Mouse (Mus musculus) frontal cortex, adult (tissue): ENCODE measurements around the gene Pigk.

Experiments
- ATAC-seq: cut with Nextera tagmentation; 2 replicates; pipeline ENCODE4 v1.9.2; 2017; ENCODE audit warnings: mild to moderate bottlenecking, moderate library complexity, mixed read lengths; ENCODE audit not compliant: low TSS enrichment

The Pigk gene

DNA sequence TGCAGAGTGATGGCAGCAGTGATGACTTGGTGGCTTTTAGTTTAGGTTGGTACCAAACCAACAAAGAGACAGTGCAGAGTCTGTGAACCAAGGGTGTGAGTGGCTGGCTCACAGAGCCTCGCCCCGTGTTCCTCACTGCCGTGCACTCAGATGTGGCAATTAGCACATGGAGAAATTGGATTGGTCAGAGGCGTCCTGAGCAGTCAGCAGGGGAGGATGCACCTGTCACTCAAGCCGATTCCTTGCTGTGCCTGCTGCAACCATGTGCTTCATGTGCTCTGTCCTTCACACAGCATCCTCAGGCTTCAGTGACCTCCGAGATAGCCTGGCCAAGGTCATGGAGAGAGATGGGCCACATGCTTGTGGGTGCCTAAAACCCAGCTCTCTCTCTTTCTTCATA, 14.3 kb downstream of the Pigk start:
- no peak for ATAC-seq

DNA sequence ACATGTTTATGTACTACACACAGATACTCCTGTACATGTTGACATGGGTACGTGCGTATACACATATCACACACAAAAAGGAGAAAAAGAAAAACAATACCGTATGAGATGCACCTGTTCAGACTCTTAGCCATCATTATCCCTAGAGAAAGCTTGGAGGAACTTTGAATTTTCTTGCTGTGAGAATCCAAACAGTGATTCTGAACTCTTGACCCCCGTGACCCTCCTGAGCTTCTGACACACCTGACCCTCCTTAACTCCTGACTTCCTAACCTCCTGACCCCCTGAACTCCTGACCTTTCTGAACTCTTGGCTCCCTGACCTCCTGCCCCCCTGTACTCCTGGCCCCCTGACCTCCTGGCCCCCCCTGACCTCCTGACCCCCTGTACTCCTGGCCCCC, 19.1 kb downstream of the Pigk start:
- ATAC-seq = no peak

DNA sequence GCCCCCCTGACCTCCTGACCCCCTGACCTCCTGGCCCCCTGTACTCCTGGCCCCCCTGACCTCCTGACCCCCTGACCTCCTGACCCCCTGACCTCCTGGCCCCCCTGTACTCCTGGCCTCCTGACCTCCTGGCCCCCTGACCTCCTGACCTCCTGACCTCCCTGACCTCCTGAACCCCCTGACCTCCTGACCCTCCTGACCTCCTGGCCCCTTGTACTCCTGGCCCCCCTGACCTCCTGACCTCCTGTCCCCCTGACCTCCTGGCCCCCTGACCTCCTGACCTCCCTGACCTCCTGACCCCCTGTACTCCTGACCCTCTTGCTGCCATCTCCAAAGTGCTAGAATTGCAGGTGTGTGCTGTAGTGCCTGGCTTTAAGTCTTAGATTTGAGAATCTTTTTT, 19.6 kb downstream of the Pigk start:
- no peak for ATAC-seq

DNA sequence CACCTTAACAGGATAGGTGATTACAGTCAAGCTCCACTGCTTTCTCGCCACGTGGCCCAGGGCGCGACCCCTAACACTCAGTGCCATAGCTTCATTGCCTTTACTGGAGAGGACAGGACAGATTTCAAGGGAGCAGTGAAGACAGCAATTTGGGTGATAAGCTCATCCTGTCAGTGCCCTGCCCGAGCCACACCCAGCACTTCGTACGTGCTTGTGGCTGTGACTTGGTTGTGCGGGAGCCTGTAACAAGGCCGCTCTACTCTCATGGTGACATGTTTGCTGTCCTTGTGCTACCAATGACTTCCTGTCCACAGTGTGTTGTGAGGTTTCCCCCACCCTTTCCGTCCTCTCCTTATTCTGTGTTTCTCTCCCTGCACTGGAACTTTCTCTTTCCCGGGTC, 20.2 kb downstream of the Pigk start:
- no peak for ATAC-seq

DNA sequence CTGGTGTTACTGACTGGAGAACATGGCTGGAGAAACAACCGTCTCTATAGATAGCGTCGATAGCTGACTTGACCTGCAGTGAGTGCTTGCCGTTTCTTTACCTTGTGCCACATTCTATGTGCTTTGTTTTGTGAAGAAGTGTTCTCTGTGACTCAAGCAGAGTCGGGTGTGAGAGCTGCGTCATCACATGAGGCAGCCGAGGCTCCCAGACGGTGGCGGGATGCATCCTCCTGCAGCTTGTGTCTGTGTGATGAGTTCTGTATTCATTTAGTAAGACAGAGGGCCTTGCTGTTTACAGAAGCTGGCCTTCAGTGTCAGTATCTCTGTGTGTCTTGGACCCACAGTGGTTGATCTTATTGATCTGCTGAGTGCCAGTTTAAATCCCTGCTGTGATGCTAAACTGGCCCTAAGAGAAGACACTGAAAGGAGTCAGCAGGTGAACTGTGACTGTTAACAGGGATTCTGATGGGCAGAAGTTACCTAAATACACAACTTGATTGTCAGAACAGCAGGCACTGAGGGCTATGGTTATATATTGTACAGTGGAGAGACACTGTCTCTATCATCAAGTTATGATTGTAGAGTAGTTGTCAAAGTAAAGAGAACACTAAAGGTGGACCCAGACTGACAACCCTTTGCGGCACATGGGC, 21.8 kb downstream of the Pigk start:
- ATAC-seq = peak; percentile 91

DNA sequence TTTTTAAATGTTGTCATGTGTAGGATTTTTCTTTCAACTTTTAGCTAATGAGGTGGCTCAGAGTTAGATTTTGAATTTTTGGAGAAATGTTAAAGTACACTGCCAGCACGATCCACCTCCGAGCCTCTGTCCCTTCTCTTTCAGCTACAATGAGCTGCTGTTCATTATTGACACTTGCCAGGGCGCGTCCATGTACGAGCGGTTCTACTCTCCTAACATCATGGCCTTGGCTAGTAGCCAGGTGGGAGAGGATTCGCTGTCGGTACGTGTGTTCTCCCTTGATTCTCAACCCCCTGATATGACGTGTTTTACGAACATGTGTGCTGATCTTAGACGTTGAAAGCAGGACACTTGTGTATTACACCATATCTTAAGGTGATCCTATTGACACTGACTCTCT, 30.4 kb downstream of the Pigk start:
- ATAC-seq = no peak

DNA sequence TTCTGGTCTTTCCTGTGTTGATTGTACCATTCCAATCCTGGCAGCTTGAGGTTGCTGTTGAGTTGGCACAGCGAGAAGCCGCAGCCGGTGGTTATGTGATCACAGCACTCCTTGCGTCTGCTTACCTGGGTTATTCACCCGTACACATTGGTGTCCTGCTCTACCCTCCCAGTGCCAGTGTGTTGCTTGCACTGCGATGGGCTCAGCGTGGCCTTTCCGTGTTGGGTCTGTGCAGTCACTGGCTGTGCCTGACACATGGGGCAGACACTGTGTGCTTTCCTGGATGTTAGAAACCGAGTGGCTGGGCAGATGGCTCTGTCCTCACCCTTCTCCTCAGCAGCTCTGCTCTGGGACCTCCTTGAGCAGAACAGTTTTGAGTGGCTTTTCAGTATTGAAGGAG, 31.7 kb downstream of the Pigk start:
- no peak for ATAC-seq

DNA sequence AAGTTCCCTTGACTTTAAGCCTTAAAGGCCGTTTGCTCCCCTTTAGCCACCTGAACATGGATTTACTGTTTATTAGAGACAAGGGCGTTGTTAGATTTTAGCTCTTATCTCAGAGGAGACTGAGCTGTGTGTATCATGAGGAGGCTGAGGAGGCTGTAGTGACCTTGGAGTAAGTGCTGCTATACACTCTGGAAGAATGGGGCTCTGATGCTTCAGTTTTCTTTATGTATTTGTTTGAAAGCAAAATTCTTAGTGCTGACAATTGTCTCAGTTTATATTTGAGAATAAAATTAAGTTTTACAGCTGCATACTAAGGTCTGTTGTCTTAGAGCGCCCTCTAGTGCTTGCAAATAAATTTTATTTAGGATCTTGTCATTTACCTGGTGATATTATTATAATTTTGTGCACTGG, 35.6 kb downstream of the Pigk start:
- ATAC-seq = peak; percentile 59

DNA sequence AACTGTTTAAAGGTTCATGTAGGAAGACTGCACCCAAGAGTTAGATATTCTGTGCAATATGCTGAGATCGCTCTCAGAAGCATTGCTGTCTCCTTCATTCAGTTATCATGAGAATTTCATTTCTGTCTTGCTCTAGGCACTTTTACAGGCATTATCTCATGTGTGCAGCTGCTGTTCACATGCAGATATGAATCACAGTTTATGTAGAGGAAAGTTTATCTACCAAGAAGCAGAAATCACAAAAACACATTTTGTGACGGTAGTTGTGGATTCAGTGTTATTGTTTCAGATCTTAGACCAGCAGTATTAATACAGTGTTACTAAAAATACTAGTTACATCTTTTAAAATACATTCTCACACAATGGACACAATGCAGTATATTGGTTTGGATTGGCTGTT, 36.0 kb downstream of the Pigk start:
- no peak for ATAC-seq

DNA sequence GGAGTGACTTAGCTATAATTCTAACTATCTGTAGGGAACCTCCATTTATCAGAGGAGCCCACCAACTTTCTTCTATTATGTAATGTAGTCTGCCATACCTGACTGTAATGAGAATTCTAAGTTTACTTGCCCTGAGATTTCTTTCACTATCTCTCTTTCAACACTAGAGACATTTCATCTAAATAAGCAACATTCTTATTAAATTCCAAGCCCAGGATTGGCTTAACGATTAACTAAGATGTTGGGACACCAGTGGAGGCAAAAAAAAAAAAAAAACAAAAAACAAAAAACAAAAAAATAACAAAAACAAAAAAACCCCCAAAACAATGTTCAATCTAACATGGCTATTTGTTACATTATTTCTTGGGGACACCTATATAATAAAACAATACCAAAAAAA, 39.0 kb downstream of the Pigk start:
- no peak for ATAC-seq

DNA sequence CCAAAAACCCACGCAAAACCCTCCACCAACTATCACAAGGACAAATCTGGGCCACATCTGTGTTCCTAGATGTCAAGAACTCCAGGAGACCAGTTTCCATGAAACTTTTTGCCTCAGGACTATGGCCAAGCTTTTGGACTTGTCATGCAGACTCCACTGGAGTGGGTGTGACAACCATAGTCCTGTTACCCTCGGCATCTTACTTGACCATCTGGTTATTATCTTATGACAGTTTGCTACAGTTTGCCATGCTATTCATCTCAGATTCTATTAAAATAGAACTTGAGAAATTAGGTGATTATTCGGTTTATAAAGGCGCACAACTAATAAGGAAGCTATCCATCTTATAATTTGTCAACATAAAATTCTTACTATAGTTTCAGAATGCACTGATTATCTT, 39.4 kb downstream of the Pigk start:
- ATAC-seq = no peak

DNA sequence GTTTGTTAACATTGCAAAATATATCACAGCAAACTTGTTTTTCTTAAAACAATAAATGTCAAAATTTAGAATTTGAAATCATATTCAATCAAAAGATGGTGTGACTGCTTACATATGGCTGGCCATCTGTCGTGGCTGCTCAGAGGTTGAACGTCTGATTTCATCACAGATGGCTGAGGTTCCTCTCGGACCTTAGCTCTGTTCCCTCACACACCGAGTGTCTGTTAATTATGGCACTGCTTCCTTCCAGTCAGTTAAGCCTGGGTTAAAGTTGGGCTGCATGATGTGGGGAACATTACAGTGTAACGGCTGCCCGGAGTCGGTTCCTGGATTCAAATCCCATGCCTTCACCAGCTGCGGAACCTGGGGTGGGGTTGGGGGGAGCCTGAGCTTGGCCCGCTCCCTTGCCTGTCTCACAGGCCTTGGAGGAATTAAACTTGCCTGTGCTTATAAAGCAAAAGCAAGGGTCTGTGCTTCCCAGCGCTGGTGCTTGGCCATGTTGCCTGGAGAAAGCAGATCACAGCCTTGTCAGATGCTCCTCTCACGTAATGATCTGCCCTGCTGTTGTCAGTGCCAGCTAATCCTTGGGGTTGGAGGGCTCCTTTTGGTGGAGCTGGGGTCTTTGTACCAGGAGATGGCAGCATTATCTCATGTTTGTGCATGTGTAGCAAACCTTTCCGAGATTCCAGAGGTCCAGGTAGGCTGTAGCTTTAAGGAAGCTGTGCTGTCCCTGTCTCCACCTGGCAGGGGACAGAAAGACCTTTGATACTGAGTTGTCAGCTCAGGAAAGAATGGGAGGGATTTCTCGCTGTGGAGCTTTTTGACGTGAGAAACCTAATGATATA, 40.2 kb downstream of the Pigk start:
- no peak for ATAC-seq

DNA sequence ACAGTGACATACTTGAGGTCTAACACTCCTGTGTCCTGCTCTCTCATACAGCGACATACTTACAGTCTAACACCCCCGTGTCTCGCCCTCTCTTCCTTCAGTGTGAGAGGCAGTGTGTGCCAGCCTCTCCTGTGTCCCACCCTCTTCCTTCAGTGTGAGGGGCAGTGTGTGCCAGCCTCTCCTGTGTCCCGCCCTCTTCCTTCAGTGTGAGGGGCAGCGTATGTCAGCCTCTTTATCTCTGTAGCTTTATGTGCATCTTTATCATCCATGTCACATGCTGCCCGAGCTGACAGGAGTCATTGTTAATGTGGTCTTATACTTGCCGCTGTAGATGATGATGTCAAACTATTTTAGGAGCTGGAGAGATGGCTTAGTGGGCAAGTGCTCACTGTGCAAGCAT, 41.6 kb downstream of the Pigk start:
- no peak for ATAC-seq

DNA sequence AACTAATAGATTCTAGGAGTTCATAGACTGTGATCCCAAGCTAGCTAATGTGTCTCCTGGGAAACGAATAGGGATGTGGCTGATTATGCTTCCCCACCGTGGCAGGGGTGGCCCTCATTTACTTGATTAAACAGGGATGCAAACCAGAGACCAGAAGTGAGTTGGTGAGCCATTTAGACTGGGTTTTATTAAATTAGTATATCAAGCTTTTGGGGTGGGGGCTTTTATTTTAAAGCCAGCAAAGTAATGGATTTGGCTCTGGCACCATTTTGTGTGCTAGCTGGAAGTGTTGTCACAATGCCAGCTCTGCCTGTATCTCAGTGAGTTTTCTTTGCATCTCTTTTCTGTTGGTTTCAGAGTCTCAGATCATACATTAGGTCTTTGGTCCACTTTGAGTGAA, 43.0 kb downstream of the Pigk start:
- no peak for ATAC-seq

DNA sequence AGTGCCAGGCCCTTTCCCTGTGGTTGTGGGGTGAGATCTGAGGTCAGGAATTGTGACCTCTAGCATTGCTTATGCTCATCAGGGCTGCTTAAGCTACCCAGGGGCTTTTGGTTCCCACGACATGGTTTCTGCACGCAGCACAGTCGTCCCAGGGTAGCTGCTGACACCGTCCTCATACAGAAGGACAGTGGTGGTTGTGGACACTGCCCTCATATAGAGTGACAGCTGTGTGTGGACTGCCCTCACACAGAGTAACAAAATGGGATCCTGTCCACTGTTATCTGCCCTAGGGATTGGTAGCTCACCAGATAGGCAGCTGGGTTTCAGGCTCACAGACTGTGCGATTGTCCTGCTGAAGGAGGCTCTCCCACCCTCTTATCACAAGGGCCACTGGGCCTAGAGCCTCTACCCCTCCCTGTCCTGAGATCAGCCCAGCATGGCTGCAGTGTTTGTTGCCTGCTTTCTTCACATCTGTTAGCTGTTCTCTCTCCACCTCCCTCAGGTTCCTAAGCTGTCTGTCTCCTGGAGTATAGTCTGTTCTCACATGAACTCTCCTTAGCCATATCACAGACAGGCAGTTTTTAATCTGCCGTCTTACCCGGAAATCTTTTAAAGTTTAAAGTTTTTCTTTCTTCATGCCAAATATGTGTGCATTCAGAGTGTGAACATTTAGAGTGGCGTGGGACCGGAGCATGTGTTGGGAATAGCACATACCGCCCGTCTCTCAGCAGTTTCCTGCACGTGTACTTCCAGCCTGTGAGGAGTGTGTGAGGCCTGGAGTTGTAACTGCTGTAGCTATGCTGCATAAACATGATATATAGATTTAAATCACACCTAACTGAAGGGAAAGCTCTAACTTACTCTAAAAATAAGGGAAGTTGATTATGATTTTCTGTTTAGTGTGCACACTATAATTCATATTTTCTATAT, 43.8 kb downstream of the Pigk start:
- ATAC-seq = peak; percentile 55

DNA sequence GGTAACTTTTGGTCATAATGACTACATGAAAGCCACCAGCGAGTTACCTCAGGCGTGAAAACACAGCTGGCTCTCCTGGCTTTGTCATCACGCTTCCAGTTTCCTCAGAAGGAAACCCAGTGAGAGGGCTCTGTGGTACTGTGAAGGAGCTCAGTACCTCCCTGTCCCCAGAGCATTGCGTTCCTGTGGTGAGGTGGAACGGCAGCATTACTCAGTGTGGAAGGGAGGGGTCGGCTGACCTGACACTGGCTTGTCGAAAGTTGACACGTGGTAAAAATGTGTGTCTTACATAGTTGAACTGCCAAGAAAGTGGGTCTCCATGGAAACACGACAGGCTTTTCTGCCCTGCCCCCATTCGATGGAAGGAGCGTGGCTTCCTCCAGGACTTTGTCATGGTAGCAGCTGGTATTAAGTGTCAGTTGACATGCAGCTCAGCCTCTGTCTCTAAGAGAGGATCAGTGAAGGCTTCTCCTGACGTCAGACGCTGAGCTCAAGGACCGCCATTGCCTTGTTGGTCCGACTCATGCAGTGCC, 44.7 kb downstream of the Pigk start:
- ATAC-seq = no peak

DNA sequence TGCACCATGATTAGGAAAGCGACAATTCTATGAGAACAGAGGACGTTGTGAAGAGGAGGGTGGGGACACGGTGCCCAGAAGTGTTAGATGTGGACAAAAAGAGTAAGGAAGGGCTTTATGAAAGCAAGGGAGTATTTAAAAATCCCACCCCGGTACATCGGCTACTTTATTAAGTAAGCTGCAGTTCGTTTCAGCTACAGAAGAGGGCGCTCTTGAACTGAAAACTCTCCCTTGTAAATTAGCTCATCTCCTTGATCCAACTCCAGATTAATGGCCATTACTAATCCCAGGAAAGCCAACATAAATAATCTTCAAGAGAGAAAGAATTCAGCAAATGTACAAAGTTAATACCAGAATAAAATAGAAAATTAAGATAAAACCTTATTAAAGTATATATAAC, 47.2 kb downstream of the Pigk start:
- no peak for ATAC-seq

DNA sequence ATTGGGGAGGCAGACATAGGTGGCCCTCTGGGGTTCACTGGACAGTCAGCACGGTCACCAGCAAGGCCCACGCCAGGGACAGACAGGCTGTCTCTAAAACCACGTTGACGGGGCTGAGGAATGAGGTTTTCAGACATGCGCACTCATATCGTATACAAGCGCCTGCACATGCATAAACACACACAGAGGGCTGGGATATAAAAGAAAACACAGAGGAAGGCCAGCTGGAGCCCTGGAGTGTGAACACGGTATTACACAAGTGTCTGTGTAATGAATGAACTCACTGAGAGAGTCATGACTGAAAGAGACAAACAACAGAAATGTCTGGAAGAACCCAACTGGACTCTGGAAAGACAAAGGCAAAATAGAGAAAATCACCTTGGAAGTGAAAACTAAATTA, 47.8 kb downstream of the Pigk start:
- no peak for ATAC-seq

DNA sequence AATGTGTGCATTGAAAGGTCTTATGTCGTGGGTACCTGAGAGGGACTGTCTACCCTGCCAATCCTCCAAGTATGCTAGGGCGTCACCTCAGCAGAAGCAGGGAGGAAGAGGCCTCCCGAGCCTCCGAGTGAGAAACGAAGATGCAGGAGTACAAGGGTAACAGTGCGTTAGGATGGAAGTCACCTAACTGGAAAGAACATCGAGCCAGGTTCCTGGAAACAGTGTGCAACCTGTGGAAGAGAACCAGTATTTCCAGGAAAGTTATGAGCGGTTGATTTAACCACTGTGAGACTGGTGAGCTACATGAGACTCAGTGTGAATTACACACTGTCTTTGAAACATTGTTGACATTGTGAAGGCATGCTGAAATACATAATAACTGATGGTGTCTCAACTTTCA, 48.4 kb downstream of the Pigk start:
- no peak for ATAC-seq

DNA sequence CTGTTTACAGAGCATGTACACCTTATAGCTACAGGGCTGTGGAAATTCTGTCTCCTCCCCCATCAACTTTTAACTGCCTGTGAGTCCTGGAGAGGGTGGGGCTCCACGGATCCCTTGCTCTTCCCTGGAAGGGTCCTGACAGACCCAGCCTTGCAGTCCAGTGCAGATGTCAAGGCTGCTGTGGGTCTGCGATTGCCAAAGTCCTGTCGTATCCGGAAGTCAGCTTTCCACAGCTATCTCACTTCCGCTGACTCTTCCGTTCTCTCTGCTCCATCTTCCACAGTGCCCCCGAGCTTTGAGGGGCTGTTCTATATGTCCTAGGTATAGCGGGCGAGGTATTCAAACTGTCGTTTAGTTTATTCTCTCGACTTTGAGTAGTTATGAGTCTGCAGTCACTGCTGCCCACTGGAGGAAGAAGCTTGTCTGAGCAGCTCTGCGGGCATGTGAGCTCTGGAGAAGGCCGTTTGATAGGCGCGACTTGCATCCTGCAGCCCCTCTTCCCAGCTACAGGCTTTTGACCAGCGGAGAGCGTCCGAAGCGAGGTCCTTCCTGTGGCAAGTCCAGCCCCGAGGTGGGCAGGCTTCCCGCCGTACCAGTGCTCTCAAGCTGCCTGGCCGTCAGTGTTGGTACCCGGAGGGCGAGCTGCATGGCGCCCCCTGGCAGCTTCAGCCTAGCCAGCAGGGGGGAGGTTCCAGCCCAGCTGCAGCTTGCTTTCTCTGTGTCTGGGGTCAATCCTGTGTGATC, 49.4 kb downstream of the Pigk start:
- ATAC-seq = peak; percentile 29; the same call in 1 of the 2 replicates

DNA sequence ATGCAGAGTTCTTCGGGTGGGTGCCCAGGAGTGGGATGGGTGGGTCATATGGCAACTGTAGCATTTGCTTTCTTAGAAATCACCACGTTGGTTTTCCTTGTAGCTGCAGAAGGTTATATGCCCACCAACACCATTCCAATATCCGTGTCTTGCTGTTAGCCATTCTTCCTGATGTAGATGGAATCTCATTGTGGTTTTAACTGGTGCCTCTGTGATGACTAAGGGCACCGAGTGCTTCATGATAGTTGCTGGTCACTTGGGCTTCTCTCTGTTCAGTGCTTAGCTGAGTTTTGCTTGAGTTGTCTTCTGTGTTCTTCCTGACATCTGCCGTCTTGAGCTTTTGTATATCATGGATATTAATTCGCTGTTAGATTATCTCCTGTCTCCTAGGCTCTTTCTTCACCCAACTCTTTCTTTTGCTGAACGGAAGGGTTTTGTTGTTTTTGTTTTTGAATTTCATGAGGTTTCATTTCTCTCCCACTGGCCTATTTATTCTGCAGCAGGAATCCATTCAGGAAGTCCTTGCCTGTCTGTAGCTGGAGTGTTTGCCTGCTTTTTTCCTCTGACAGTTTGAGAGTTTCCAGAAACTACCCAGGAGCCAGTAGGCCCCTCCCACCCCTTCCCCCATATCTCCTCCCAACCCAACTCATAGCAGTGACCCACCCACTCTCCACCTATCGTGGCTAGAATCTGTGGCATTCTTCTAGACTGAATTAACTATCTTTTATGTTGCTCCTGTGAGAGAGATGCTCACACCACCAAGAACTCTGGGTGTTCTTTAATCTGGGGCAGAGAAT, 50.8 kb downstream of the Pigk start:
- no peak for ATAC-seq
